In the genomic region with DNA sequence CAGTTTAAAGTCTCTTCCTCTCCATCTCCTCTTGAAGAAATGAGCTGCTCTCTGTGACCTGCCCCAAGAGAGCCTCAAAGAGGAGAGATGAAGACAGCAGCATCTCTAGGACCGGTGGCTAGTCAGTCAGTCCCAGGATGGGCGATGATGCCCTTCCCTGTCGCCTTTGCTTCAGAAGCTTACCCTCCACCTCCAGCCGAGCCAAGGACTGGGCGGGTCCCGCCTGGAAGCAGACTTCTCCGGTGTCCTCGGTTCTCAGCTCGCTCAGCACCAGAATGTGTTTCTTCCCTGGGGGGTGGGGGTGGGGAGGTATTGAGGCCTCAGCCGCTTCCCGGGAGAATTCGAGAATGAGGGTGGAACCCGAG, we compare ENCODE assay signal across 8 mouse cellular contexts. TPM values are rescaled to one million over a fixed set of nuclear protein-coding genes. Genes with fewer than 3 reads are reported as not detected.
A peak's percentile ranks its signal among the peaks of the same experiment; 100 is the strongest.
DNase-seq lines count a peak whose midpoint lies in the region; ATAC-seq and TF ChIP-seq lines count a peak whose summit lies in the region.

No protein-coding gene starts in this region.

- no peak overlapping the region for H3K9ac ChIP-seq in limb, embryonic 14.5 days (ENCODE audit: low read depth, low read length, severe bottlenecking)
- no peak overlapping the region for H3K9ac ChIP-seq in stomach, postnatal 0 days (ENCODE audit: low read length)

- WGBS in limb, embryonic 14.5 days, result 1% methylated on average over 13 of the region's 13 CpGs
- 7% methylated on average over 13 of the region's 13 CpGs for WGBS in stomach, postnatal 0 days

- peaks cover 37% of the 10 kb centered on the region for H3K36me3 ChIP-seq in limb, embryonic 14.5 days (ENCODE audit: control insufficient read depth, insufficient read depth, low read length)
- peaks cover 3% of the 10 kb centered on the region; the same call in 1 of the 2 replicates for H3K36me3 ChIP-seq in stomach, postnatal 0 days (ENCODE audit: control insufficient read depth, insufficient read depth, low read length)

- H3K27ac ChIP-seq in limb, embryonic 14.5 days (replicated peaks; ENCODE audit: low read depth, low read length), result no peak overlapping the region
- no peak overlapping the region for H3K27ac ChIP-seq in stomach, postnatal 0 days (replicated peaks)

- H3K9me3 ChIP-seq in limb, embryonic 14.5 days (ENCODE audit: control insufficient read depth, low read length), result no peaks in the 10 kb centered on the region
- H3K9me3 ChIP-seq in stomach, postnatal 0 days (ENCODE audit: control insufficient read depth, low read length), result no peaks in the 10 kb centered on the region

- H3K4me1 ChIP-seq in limb, embryonic 14.5 days (ENCODE audit: control insufficient read depth, insufficient read depth, low read length), result peaks cover 9% of the 10 kb centered on the region
- H3K4me1 ChIP-seq in stomach, postnatal 0 days (replicated peaks; ENCODE audit: control insufficient read depth, insufficient read depth), result peaks cover 3% of the 10 kb centered on the region; the same call in 1 of the 2 replicates

- DNase-seq in cerebellum, postnatal 25 days, result peak; percentile 45 to 48
- DNase-seq in cerebellum, postnatal 14 days, result no peak
- DNase-seq in retina, postnatal 1 day, result peak; percentile 32
- DNase-seq in retina, embryonic 14.5 days (ENCODE audit: low spot score), result no peak
- no peak for DNase-seq in limb, embryonic 14.5 days (ENCODE audit: low spot score)
- peak; percentile 33 for DNase-seq in stomach, postnatal 0 days (ENCODE audit: low spot score)
- no peak for DNase-seq in Muller cell, postnatal 12 days (ENCODE audit: inconsistent ontology term)
- no peak for DNase-seq in spleen, adult 12 weeks (ENCODE audit: low spot score)

- no peak for TF ChIP-seq CTCF in stomach, postnatal 0 days (IDR thresholded peaks at IDR 0.05; ENCODE audit: low read depth)

- H3K27me3 ChIP-seq in limb, embryonic 14.5 days (ENCODE audit: control insufficient read depth, insufficient read depth, low read length), result peaks cover 43% of the 10 kb centered on the region
- H3K27me3 ChIP-seq in stomach, postnatal 0 days (ENCODE audit: control insufficient read depth, insufficient read depth, low read length), result peaks cover 2% of the 10 kb centered on the region; the same call in 1 of the 2 replicates

- H3K4me2 ChIP-seq in limb, embryonic 14.5 days (replicated peaks; ENCODE audit: low read depth, low read length, severe bottlenecking), result peak overlapping the region; percentile 53
- H3K4me2 ChIP-seq in stomach, postnatal 0 days (replicated peaks; ENCODE audit: low read depth), result peak overlapping the region; percentile 79

- no peak for TF ChIP-seq EP300 in stomach, postnatal 0 days (optimal IDR thresholded peaks at IDR 0.05)

- peak overlapping the region; percentile 48 for H3K4me3 ChIP-seq in limb, embryonic 14.5 days (replicated peaks; ENCODE audit: low read length)
- H3K4me3 ChIP-seq in stomach, postnatal 0 days (ENCODE audit: low read depth, low read length), result peak overlapping the region; percentile 48

- no peak for TF ChIP-seq POLR2A in limb, embryonic 14.5 days (IDR thresholded peaks at IDR 0.05; ENCODE audit: borderline replicate concordance, extremely low read depth, insufficient read depth, insufficient read length)

- no peak for ATAC-seq in limb, embryonic 14.5 days (ENCODE audit: low FRiP score, low read depth)
- peak; percentile 12; the same call in 1 of the 2 replicates for ATAC-seq in stomach, postnatal 0 days (ENCODE audit: low FRiP score, low TSS enrichment)

RNA-seq across cellular contexts. Expression of a gene that starts 7.7 kb away (rescaled TPM):
- 1.4 and 2.0 TPM in 2 replicates for polyA plus RNA-seq in limb, embryonic 14.5 days (2012; rRNA removed)
- polyA plus RNA-seq in limb, embryonic 14.5 days (2014; fragmentation: Nextera tagmentation; extraction: Ambion mirVana), result 0.51 and 1.1 TPM in 2 replicates
- 1.4 and 1.7 TPM in 2 replicates for polyA plus RNA-seq in stomach, postnatal 0 days (2015; fragmentation: Nextera tagmentation; extraction: Ambion mirVana)

RNA-seq across cellular contexts. Expression of a gene that starts 7.9 kb away (rescaled TPM):
- polyA plus RNA-seq in limb, embryonic 14.5 days (2012; rRNA removed), result 104 and 148 TPM in 2 replicates
- 61.6 and 65.0 TPM in 2 replicates for polyA plus RNA-seq in limb, embryonic 14.5 days (2014; fragmentation: Nextera tagmentation; extraction: Ambion mirVana)
- polyA plus RNA-seq in stomach, postnatal 0 days (2015; fragmentation: Nextera tagmentation; extraction: Ambion mirVana), result 24.6 and 25.2 TPM in 2 replicates

RNA-seq across cellular contexts. Expression of a gene that starts 19.2 kb away (rescaled TPM):
- 315 and 381 TPM in 2 replicates for polyA plus RNA-seq in limb, embryonic 14.5 days (2012; rRNA removed)
- polyA plus RNA-seq in limb, embryonic 14.5 days (2014; fragmentation: Nextera tagmentation; extraction: Ambion mirVana), result 108 and 120 TPM in 2 replicates
- polyA plus RNA-seq in stomach, postnatal 0 days (2015; fragmentation: Nextera tagmentation; extraction: Ambion mirVana), result 17.9 and 21.2 TPM in 2 replicates

RNA-seq across cellular contexts. Expression of a gene that starts 19.9 kb away (rescaled TPM):
- polyA plus RNA-seq in limb, embryonic 14.5 days (2012; rRNA removed), result 64.2 and 89.2 TPM in 2 replicates
- 10.0 and 10.5 TPM in 2 replicates for polyA plus RNA-seq in limb, embryonic 14.5 days (2014; fragmentation: Nextera tagmentation; extraction: Ambion mirVana)
- polyA plus RNA-seq in stomach, postnatal 0 days (2015; fragmentation: Nextera tagmentation; extraction: Ambion mirVana), result 4.7 and 6.1 TPM in 2 replicates

RNA-seq across cellular contexts. Expression of a gene that starts 34.3 kb away (rescaled TPM):
- 37.2 and 53.6 TPM in 2 replicates for polyA plus RNA-seq in limb, embryonic 14.5 days (2012; rRNA removed)
- polyA plus RNA-seq in limb, embryonic 14.5 days (2014; fragmentation: Nextera tagmentation; extraction: Ambion mirVana), result 15.4 and 19.0 TPM in 2 replicates
- 6.7 and 6.8 TPM in 2 replicates for polyA plus RNA-seq in stomach, postnatal 0 days (2015; fragmentation: Nextera tagmentation; extraction: Ambion mirVana)

Comparison
In these comparisons a context has a peak if more than half of its experiments do, and no peak if none do; other contexts are left out.
1. DNase-seq: peak in cerebellum, postnatal 25 days (2 of 2), retina, postnatal 1 day (single experiment) and stomach, postnatal 0 days (single experiment); none in cerebellum, postnatal 14 days (0 of 2), retina, embryonic 14.5 days (single experiment), limb, embryonic 14.5 days (single experiment), Muller cell, postnatal 12 days (single experiment) and spleen, adult 12 weeks (single experiment).